In the genomic region with DNA sequence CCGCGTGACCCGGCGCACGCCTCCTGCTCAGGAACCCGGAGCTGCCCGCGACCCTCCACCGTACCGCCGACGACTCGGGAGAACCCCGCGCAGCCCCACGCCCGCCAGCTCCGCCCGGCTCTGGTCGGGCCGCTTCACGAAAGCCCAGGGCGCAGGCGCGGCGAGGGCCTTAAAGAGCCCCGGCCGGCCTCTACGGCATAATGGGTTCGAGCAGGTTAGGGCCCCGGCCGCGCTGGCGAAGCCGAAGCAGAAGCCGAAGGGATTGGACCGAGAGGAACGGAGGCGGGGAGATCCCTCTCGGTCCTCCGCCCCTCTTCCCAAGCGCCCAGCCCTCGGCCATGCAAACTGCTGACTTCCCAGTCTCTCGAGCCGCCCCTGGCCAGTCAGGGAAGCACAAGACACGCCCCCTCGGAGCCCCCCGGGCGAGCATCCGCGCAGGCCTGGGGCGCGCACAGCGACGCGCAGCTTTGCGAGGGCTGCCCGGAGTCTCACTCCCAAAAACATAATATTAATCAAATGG, we compare ENCODE assay signal across 8 mouse cellular contexts. TPM values are rescaled to one million over a fixed set of nuclear protein-coding genes. Genes with fewer than 3 reads are reported as not detected.
DNase-seq lines count a peak whose midpoint lies in the region; ATAC-seq and TF ChIP-seq lines count a peak whose summit lies in the region.

No protein-coding gene starts in this region.

- TF ChIP-seq CTCF in MEL (IDR thresholded peaks at IDR 0.05 in 2 of 3, conservative IDR thresholded peaks at IDR 0.05 in 1 of 3; ENCODE audit: control insufficient read depth in 1 of 3, insufficient read depth in 1 of 3, low read depth in 2 of 3, low read length in 3 of 3, poor library complexity in 1 of 3, severe bottlenecking in 1 of 3) = no peak

- WGBS in forebrain, embryonic 16.5 days = under 1% methylated on average over 57 of the region's 58 CpGs
- under 1% methylated on average over 56 of the region's 58 CpGs for WGBS in neural tube, embryonic 15.5 days

- peaks cover 0 to 41% of the 10 kb centered on the region in 2 experiments; a peak in 2 of 4 replicates for H3K36me3 ChIP-seq in MEL (ENCODE audit: control insufficient read depth in 1 of 2, insufficient read depth in 2 of 2, low read length in 2 of 2)
- no peaks in the 10 kb centered on the region for H3K36me3 ChIP-seq in forebrain, embryonic 16.5 days (ENCODE audit: control insufficient read depth, insufficient read depth)
- no peaks in the 10 kb centered on the region for H3K36me3 ChIP-seq in neural tube, embryonic 15.5 days

- H3K4me1 ChIP-seq in MEL (ENCODE audit: control insufficient read depth in 1 of 2, insufficient read depth in 2 of 2, low read length in 2 of 2) = peaks cover 5 to 26% of the 10 kb centered on the region in 2 experiments
- peaks cover 3% of the 10 kb centered on the region for H3K4me1 ChIP-seq in forebrain, embryonic 16.5 days (replicated peaks; ENCODE audit: control insufficient read depth, insufficient read depth, low read length)
- H3K4me1 ChIP-seq in neural tube, embryonic 15.5 days = peaks cover 14% of the 10 kb centered on the region

- peak; percentile 97 for ATAC-seq in forebrain, embryonic 16.5 days
- peak; percentile 98 for ATAC-seq in neural tube, embryonic 15.5 days (ENCODE audit: low FRiP score)

- peak overlapping the region; percentile 87 for H3K9ac ChIP-seq in MEL (ENCODE audit: control insufficient read depth, low read depth, low read length, poor library complexity, severe bottlenecking)
- H3K9ac ChIP-seq in forebrain, embryonic 16.5 days (replicated peaks; ENCODE audit: low read depth, low read length) = peak overlapping the region; percentile 84
- H3K9ac ChIP-seq in neural tube, embryonic 15.5 days (replicated peaks) = peak overlapping the region; percentile 76

- no peak for TF ChIP-seq RAD21 in MEL (IDR thresholded peaks at IDR 0.05; ENCODE audit: low read depth, low read length)

- TF ChIP-seq EP300 in MEL (IDR thresholded peaks at IDR 0.05; ENCODE audit: low read depth in 1 of 2, low read length in 2 of 2) = no peak

- TF ChIP-seq POLR2A in MEL (IDR thresholded peaks at IDR 0.05; ENCODE audit: control insufficient read depth in 1 of 2, insufficient read depth in 1 of 2, low read depth in 1 of 2, low read length in 2 of 2, poor library complexity in 1 of 2) = peak in 1 of 2 experiments; percentile 48; a peak in 1 of 4 replicates

- DNase-seq in MEL (ENCODE audit: low read depth, low spot score) = peak; percentile 86
- DNase-seq in cerebellum, adult 18-20 months = peak; percentile 92 to 93
- peak; percentile 88 to 93 for DNase-seq in heart, postnatal 36 days
- peak; percentile 84 to 88 for DNase-seq in layer of hippocampus, adult 18-20 months (ENCODE audit: low spot score in 2 of 2)
- peak; percentile 94 to 95 for DNase-seq in lung, adult 18-20 months
- DNase-seq in testis, postnatal 10 days (ENCODE audit: low spot score) = peak; percentile 90

- peak overlapping the region; percentile 73 to 93 for H3K4me3 ChIP-seq in MEL (ENCODE audit: control insufficient read depth in 1 of 2, insufficient read depth in 1 of 2, low read depth in 2 of 2, low read length in 2 of 2)
- H3K4me3 ChIP-seq in forebrain, embryonic 16.5 days (replicated peaks; ENCODE audit: low read length) = peak overlapping the region; percentile 92
- peak overlapping the region; percentile 92 for H3K4me3 ChIP-seq in neural tube, embryonic 15.5 days (replicated peaks)

- H3K9me3 ChIP-seq in MEL (replicated peaks; ENCODE audit: insufficient read depth, low read length) = no peaks in the 10 kb centered on the region
- H3K9me3 ChIP-seq in forebrain, embryonic 16.5 days (ENCODE audit: control insufficient read depth, low read length) = no peaks in the 10 kb centered on the region
- no peaks in the 10 kb centered on the region for H3K9me3 ChIP-seq in neural tube, embryonic 15.5 days (replicated peaks)

- H3K4me2 ChIP-seq in forebrain, embryonic 16.5 days (ENCODE audit: low read length) = peak overlapping the region; percentile 74
- H3K4me2 ChIP-seq in neural tube, embryonic 15.5 days = peak overlapping the region; percentile 59

- no peaks in the 10 kb centered on the region for H3K27me3 ChIP-seq in MEL (ENCODE audit: control insufficient read depth in 1 of 2, insufficient read depth in 2 of 2, low read length in 2 of 2)
- H3K27me3 ChIP-seq in forebrain, embryonic 16.5 days (replicated peaks; ENCODE audit: control insufficient read depth, insufficient read depth, low read length) = no peaks in the 10 kb centered on the region
- no peaks in the 10 kb centered on the region for H3K27me3 ChIP-seq in neural tube, embryonic 15.5 days (replicated peaks)

- H3K79me2 ChIP-seq in MEL (ENCODE audit: control insufficient read depth, insufficient read depth, low read length, poor library complexity) = peaks cover 12% of the 10 kb centered on the region

- intact Hi-C loops in heart, postnatal 36 days (cut with DNase I) = loop anchor here (2.0 kb wide), 1 partner anchor 32 kb away; the partner anchor contains the start of gene Rpl5

- H3K27ac ChIP-seq in MEL (ENCODE audit: control insufficient read depth, low read depth, low read length) = peak overlapping the region; percentile 62
- H3K27ac ChIP-seq in forebrain, embryonic 16.5 days (ENCODE audit: low read length) = peak overlapping the region; percentile 91
- H3K27ac ChIP-seq in neural tube, embryonic 15.5 days (replicated peaks) = peak overlapping the region; percentile 93

TF ChIP-seq in MEL, 35 proteins besides CTCF, POLR2A, EP300 and RAD21 (continues in another document):
- TF ChIP-seq POLR2AphosphoS5 (IDR thresholded peaks at IDR 0.05; ENCODE audit: borderline replicate concordance, low read depth, low read length) (no peak), CHD1 (IDR thresholded peaks at IDR 0.05; ENCODE audit: low read depth, low read length) (0 out of 2 replicates have a peak, but pooled peaks have one; percentile 61), POLR2AphosphoS2 (IDR thresholded peaks at IDR 0.05; ENCODE audit: low read length) (peak; percentile 51; the same call in 1 of the 2 replicates), KAT2A (conservative IDR thresholded peaks at IDR 0.05; ENCODE audit: low read depth, low read length) (no peak), ZMIZ1 (IDR thresholded peaks at IDR 0.05; ENCODE audit: low read depth, low read length) (no peak), JUND (IDR thresholded peaks at IDR 0.05; ENCODE audit: low read depth, low read length) (no peak), MEF2A (IDR thresholded peaks at IDR 0.05; ENCODE audit: extremely low read depth, insufficient replicate concordance, low read depth, low read length, poor library complexity, severe bottlenecking) (no peak), NRF1 (IDR thresholded peaks at IDR 0.05; ENCODE audit: insufficient read depth, low read depth, low read length, poor library complexity, severe bottlenecking) (peak; percentile 79), SIN3A (IDR thresholded peaks at IDR 0.05; ENCODE audit: low read length) (0 out of 2 replicates have a peak, but pooled peaks have one; percentile 2), ZNF384 (IDR thresholded peaks at IDR 0.05; ENCODE audit: low read depth, low read length) (no peak), MYC (IDR thresholded peaks at IDR 0.05; ENCODE audit: low read depth, low read length) (no peak), RCOR1 (IDR thresholded peaks at IDR 0.05; ENCODE audit: low read depth, low read length) (0 out of 2 replicates have a peak, but pooled peaks have one; percentile 11), MAZ (IDR thresholded peaks at IDR 0.05; ENCODE audit: low read depth, low read length) (0 out of 2 replicates have a peak, but pooled peaks have one; percentile 52), USF1 (IDR thresholded peaks at IDR 0.05; ENCODE audit: low read depth, low read length) (no peak), TCF12 (IDR thresholded peaks at IDR 0.05; ENCODE audit: low read depth, low read length) (peak; percentile 45), NELFE (IDR thresholded peaks at IDR 0.05; ENCODE audit: low read depth, low read length) (peak; percentile 53), ZC3H11A (IDR thresholded peaks at IDR 0.05; ENCODE audit: low read depth, low read length) (no peak), ELF1 (IDR thresholded peaks at IDR 0.05; ENCODE audit: low read depth, low read length) (no peak), E2F4 (IDR thresholded peaks at IDR 0.05; ENCODE audit: borderline replicate concordance, low read depth, low read length) (no peak), ZKSCAN1 (IDR thresholded peaks at IDR 0.05; ENCODE audit: low read depth, low read length) (no peak), MYB (IDR thresholded peaks at IDR 0.05; ENCODE audit: low read depth, low read length) (no peak), HCFC1 (IDR thresholded peaks at IDR 0.05; ENCODE audit: low read depth, low read length) (peak; percentile 43)

RNA-seq across cellular contexts. Expression of gene Evi5, which starts 5.9 kb away (rescaled TPM):
- total RNA-seq in MEL (2012; rRNA removed) = 4.6 and 5.4 TPM in 2 replicates
- polyA plus RNA-seq in MEL (2012; ENCODE audit: insufficient read depth in 1 of 2, insufficient read length in 2 of 2, low read depth in 1 of 2, low replicate concordance in 2 of 2, missing spikeins in 1 of 2) = 1 to 10 TPM in 1 of 2 experiments, not detected in 1; 8.4 TPM
- 51.6 and 54.6 TPM in 2 replicates for polyA plus RNA-seq in forebrain, embryonic 16.5 days (2015; fragmentation: Nextera tagmentation; extraction: Ambion mirVana)
- total RNA-seq in heart, postnatal 36 days (2021) = 10 to 100 TPM; 19.5 to 21.5 TPM
- total RNA-seq in layer of hippocampus, adult 18-20 months (2021) = 10 to 100 TPM; 62.7 to 65.5 TPM
- polyA plus RNA-seq in neural tube, embryonic 15.5 days (2015; fragmentation: Nextera tagmentation; extraction: Ambion mirVana) = 56.0 and 59.5 TPM in 2 replicates

RNA-seq across cellular contexts. Expression of gene Rpl5, which starts 31.3 kb away (rescaled TPM):
- total RNA-seq in MEL (2012; rRNA removed) = 533 and 601 TPM in 2 replicates
- 10 to 100 TPM in 1 of 2 experiments, not detected in 1; 43.2 TPM for polyA plus RNA-seq in MEL (2012; ENCODE audit: insufficient read depth in 1 of 2, insufficient read length in 2 of 2, low read depth in 1 of 2, low replicate concordance in 2 of 2, missing spikeins in 1 of 2)
- 75.2 and 76.8 TPM in 2 replicates for polyA plus RNA-seq in forebrain, embryonic 16.5 days (2015; fragmentation: Nextera tagmentation; extraction: Ambion mirVana)
- 10 to 100 TPM; 29.9 to 37.3 TPM for total RNA-seq in heart, postnatal 36 days (2021)
- total RNA-seq in layer of hippocampus, adult 18-20 months (2021) = 10 to 100 TPM; 59.0 to 59.2 TPM
- 56.6 and 64.7 TPM in 2 replicates for polyA plus RNA-seq in neural tube, embryonic 15.5 days (2015; fragmentation: Nextera tagmentation; extraction: Ambion mirVana)

RNA-seq across cellular contexts. Expression of gene Ube2d2b, which starts 39.1 kb away (rescaled TPM):
- total RNA-seq in MEL (2012; rRNA removed) = not detected in 2 replicates
- under 1 TPM in 1 of 2 experiments, not detected in 1; 0.08 TPM for polyA plus RNA-seq in MEL (2012; ENCODE audit: insufficient read depth in 1 of 2, insufficient read length in 2 of 2, low read depth in 1 of 2, low replicate concordance in 2 of 2, missing spikeins in 1 of 2)
- 0.13 TPM in 1 of 2 replicates, not detected in the other for polyA plus RNA-seq in forebrain, embryonic 16.5 days (2015; fragmentation: Nextera tagmentation; extraction: Ambion mirVana)
- not detected for total RNA-seq in heart, postnatal 36 days (2021)
- total RNA-seq in layer of hippocampus, adult 18-20 months (2021) = not detected
- 0.12 and 0.24 TPM in 2 replicates for polyA plus RNA-seq in neural tube, embryonic 15.5 days (2015; fragmentation: Nextera tagmentation; extraction: Ambion mirVana)

Comparison
In these comparisons a context has a peak if more than half of its experiments do, and no peak if none do; other contexts are left out.
1. Peak in every context shown above with its lines: DNase-seq, ATAC-seq, H3K4me3 ChIP-seq and H3K27ac ChIP-seq.